Mouse (Mus musculus): Measurements from ENCODE around the gene Nars2. TPM values are rescaled to one million over a fixed set of nuclear protein-coding genes. Genes with fewer than 3 reads are reported as not detected.

Gene Nars2
- polyA plus RNA-seq, 1 experiment from 2014 or later = 25.7 TPM

GRCm38 (mm10) chr7:97029151-97029550 lies 77.8 kb downstream of the Nars2 start:
- Histone ChIP-seq H3K36me3 (no peaks in the 10 kb centered on the region), H3K27me3 (replicated peaks) (no peaks in the 10 kb centered on the region), H3K4me2 (replicated peaks) (no peak overlapping the region), H3K9ac (no peak overlapping the region), H3K27ac (no peak overlapping the region), H3K4me3 (replicated peaks) (no peak overlapping the region), H3K9me3 (no peaks in the 10 kb centered on the region), H3K4me1 (replicated peaks) (no peaks in the 10 kb centered on the region)
- WGBS = 94% methylated on average over 10 of the region's 10 CpGs
- no peak for ATAC-seq

GRCm38 (mm10) chr7:97032412-97032811 lies 81.1 kb downstream of the Nars2 start:
- H3K27ac ChIP-seq = no peak overlapping the region
- no peaks in the 10 kb centered on the region for H3K4me1 ChIP-seq (replicated peaks)
- no peak overlapping the region for H3K9ac ChIP-seq
- ATAC-seq = no peak
- 66% methylated on average over 2 of the region's 2 CpGs for WGBS
- no peak overlapping the region for H3K4me2 ChIP-seq (replicated peaks)
- no peaks in the 10 kb centered on the region for H3K36me3 ChIP-seq
- no peaks in the 10 kb centered on the region for H3K9me3 ChIP-seq
- no peaks in the 10 kb centered on the region for H3K27me3 ChIP-seq (replicated peaks)
- no peak overlapping the region for H3K4me3 ChIP-seq (replicated peaks)

- WGBS = 77% methylated on average over 4 of the region's 4 CpGs
- Histone ChIP-seq H3K4me3 (replicated peaks) (no peak overlapping the region), H3K36me3 (no peaks in the 10 kb centered on the region), H3K27ac (no peak overlapping the region), H3K4me1 (replicated peaks) (no peaks in the 10 kb centered on the region), H3K4me2 (replicated peaks) (no peak overlapping the region), H3K9ac (no peak overlapping the region), H3K27me3 (replicated peaks) (no peaks in the 10 kb centered on the region), H3K9me3 (no peaks in the 10 kb centered on the region)
- no peak for ATAC-seq
Observed at GRCm38 (mm10) chr7:97039641-97040040, 88.3 kb downstream of the Nars2 start.

GRCm38 (mm10) chr7:97041868-97042449 lies 90.7 kb downstream of the Nars2 start:
- Histone ChIP-seq H3K27me3 (replicated peaks) (no peaks in the 10 kb centered on the region), H3K9ac (no peak overlapping the region), H3K9me3 (no peaks in the 10 kb centered on the region), H3K4me1 (replicated peaks) (no peaks in the 10 kb centered on the region), H3K4me3 (replicated peaks) (no peak overlapping the region), H3K4me2 (replicated peaks) (no peak overlapping the region), H3K36me3 (no peaks in the 10 kb centered on the region), H3K27ac (no peak overlapping the region)
- 88% methylated on average over 6 of the region's 6 CpGs for WGBS
- no peak for ATAC-seq

- ATAC-seq = no peak
- no peaks in the 10 kb centered on the region for H3K4me1 ChIP-seq (replicated peaks)
- H3K27me3 ChIP-seq (replicated peaks) = no peaks in the 10 kb centered on the region
- no peaks in the 10 kb centered on the region for H3K36me3 ChIP-seq
- no peak overlapping the region for H3K9ac ChIP-seq
- no peak overlapping the region for H3K27ac ChIP-seq
- no peak overlapping the region for H3K4me3 ChIP-seq (replicated peaks)
- WGBS = 79% methylated on average over 1 of the region's 1 CpGs
- H3K4me2 ChIP-seq (replicated peaks) = no peak overlapping the region
- H3K9me3 ChIP-seq = no peaks in the 10 kb centered on the region
Observed at GRCm38 (mm10) chr7:97042981-97043380, 91.7 kb downstream of the Nars2 start.

GRCm38 (mm10) chr7:97060966-97061365 lies 109.7 kb downstream of the Nars2 start:
- Histone ChIP-seq H3K9me3 (no peaks in the 10 kb centered on the region), H3K36me3 (no peaks in the 10 kb centered on the region), H3K27ac (no peak overlapping the region), H3K4me3 (replicated peaks) (no peak overlapping the region), H3K4me2 (replicated peaks) (no peak overlapping the region), H3K27me3 (replicated peaks) (no peaks in the 10 kb centered on the region), H3K9ac (no peak overlapping the region), H3K4me1 (replicated peaks) (no peaks in the 10 kb centered on the region)
- WGBS = 82% methylated on average over 2 of the region's 2 CpGs
- ATAC-seq = no peak

GRCm38 (mm10) chr7:97071512-97071911 lies 120.2 kb downstream of the Nars2 start:
- no peaks in the 10 kb centered on the region for H3K36me3 ChIP-seq
- no peaks in the 10 kb centered on the region for H3K9me3 ChIP-seq
- H3K4me2 ChIP-seq (replicated peaks) = no peak overlapping the region
- no peak overlapping the region for H3K4me3 ChIP-seq (replicated peaks)
- no peak overlapping the region for H3K9ac ChIP-seq
- no peaks in the 10 kb centered on the region for H3K4me1 ChIP-seq (replicated peaks)
- no peak for ATAC-seq
- H3K27me3 ChIP-seq (replicated peaks) = no peaks in the 10 kb centered on the region
- no peak overlapping the region for H3K27ac ChIP-seq
- 72% methylated on average over 3 of the region's 3 CpGs for WGBS

GRCm38 (mm10) chr7:97072061-97072460 lies 120.8 kb downstream of the Nars2 start:
- no peaks in the 10 kb centered on the region for H3K4me1 ChIP-seq (replicated peaks)
- H3K9me3 ChIP-seq = no peaks in the 10 kb centered on the region
- 84% methylated on average over 5 of the region's 5 CpGs for WGBS
- no peak for ATAC-seq
- no peaks in the 10 kb centered on the region for H3K27me3 ChIP-seq (replicated peaks)
- H3K4me2 ChIP-seq (replicated peaks) = no peak overlapping the region
- H3K9ac ChIP-seq = no peak overlapping the region
- H3K27ac ChIP-seq = no peak overlapping the region
- H3K36me3 ChIP-seq = no peaks in the 10 kb centered on the region
- H3K4me3 ChIP-seq (replicated peaks) = no peak overlapping the region

- no peak overlapping the region for H3K4me2 ChIP-seq (replicated peaks)
- WGBS = 64% methylated on average over 1 of the region's 1 CpGs
- H3K9ac ChIP-seq = no peak overlapping the region
- ATAC-seq = no peak
- H3K4me3 ChIP-seq (replicated peaks) = no peak overlapping the region
- no peaks in the 10 kb centered on the region for H3K36me3 ChIP-seq
- H3K27ac ChIP-seq = no peak overlapping the region
- H3K27me3 ChIP-seq (replicated peaks) = no peaks in the 10 kb centered on the region
- 0 out of 2 replicates have a peak, but pooled peaks cover 3% of the 10 kb centered on the region for H3K4me1 ChIP-seq (replicated peaks)
- H3K9me3 ChIP-seq = no peaks in the 10 kb centered on the region
Observed at GRCm38 (mm10) chr7:97074974-97075373, 123.7 kb downstream of the Nars2 start.

GRCm38 (mm10) chr7:97076977-97077376 lies 125.7 kb downstream of the Nars2 start:
- no peak for ATAC-seq
- H3K36me3 ChIP-seq = no peaks in the 10 kb centered on the region
- no peak overlapping the region for H3K27ac ChIP-seq
- H3K27me3 ChIP-seq (replicated peaks) = no peaks in the 10 kb centered on the region
- no peak overlapping the region for H3K9ac ChIP-seq
- H3K4me2 ChIP-seq (replicated peaks) = no peak overlapping the region
- no peak overlapping the region for H3K4me3 ChIP-seq (replicated peaks)
- H3K4me1 ChIP-seq (replicated peaks) = 0 out of 2 replicates have a peak, but pooled peaks cover 6% of the 10 kb centered on the region
- H3K9me3 ChIP-seq = no peaks in the 10 kb centered on the region

- H3K9ac ChIP-seq = no peak overlapping the region
- no peak for ATAC-seq
- H3K4me1 ChIP-seq (replicated peaks) = peaks cover 10% of the 10 kb centered on the region
- no peak overlapping the region for H3K4me3 ChIP-seq (replicated peaks)
- H3K4me2 ChIP-seq (replicated peaks) = no peak overlapping the region
- no peaks in the 10 kb centered on the region for H3K36me3 ChIP-seq
- 57% methylated on average over 4 of the region's 4 CpGs for WGBS
- H3K9me3 ChIP-seq = no peaks in the 10 kb centered on the region
- H3K27me3 ChIP-seq (replicated peaks) = no peaks in the 10 kb centered on the region
- no peak overlapping the region for H3K27ac ChIP-seq
Observed at GRCm38 (mm10) chr7:97078685-97079084, 127.4 kb downstream of the Nars2 start.

- no peaks in the 10 kb centered on the region for H3K36me3 ChIP-seq
- no peak overlapping the region for H3K27ac ChIP-seq
- no peaks in the 10 kb centered on the region for H3K9me3 ChIP-seq
- no peaks in the 10 kb centered on the region for H3K27me3 ChIP-seq (replicated peaks)
- H3K9ac ChIP-seq = no peak overlapping the region
- H3K4me2 ChIP-seq (replicated peaks) = no peak overlapping the region
- WGBS = 17% methylated on average over 6 of the region's 6 CpGs
- no peak overlapping the region for H3K4me3 ChIP-seq (replicated peaks)
- H3K4me1 ChIP-seq (replicated peaks) = peaks cover 10% of the 10 kb centered on the region
- ATAC-seq = no peak
Observed at GRCm38 (mm10) chr7:97079145-97079544, 127.8 kb downstream of the Nars2 start.

- no peaks in the 10 kb centered on the region for H3K27me3 ChIP-seq (replicated peaks)
- H3K4me2 ChIP-seq (replicated peaks) = no peak overlapping the region
- no peak overlapping the region for H3K9ac ChIP-seq
- no peak overlapping the region for H3K4me3 ChIP-seq (replicated peaks)
- no peak for ATAC-seq
- WGBS = 52% methylated on average over 4 of the region's 4 CpGs
- H3K27ac ChIP-seq = no peak overlapping the region
- H3K4me1 ChIP-seq (replicated peaks) = peaks cover 10% of the 10 kb centered on the region
- no peaks in the 10 kb centered on the region for H3K36me3 ChIP-seq
- no peaks in the 10 kb centered on the region for H3K9me3 ChIP-seq
Observed at GRCm38 (mm10) chr7:97079651-97080365, 128.5 kb downstream of the Nars2 start.
